Mouse (Mus musculus) liver, embryonic 14.5 days (tissue): ENCODE data around the gene Pld3.

ENCODE experiments used
- CTCF ChIP-seq: IDR thresholded peaks from 2 replicates; pipeline ENCODE4 v1.5.1; 2016; ENCODE audit warnings: antibody characterized with exemption, low read depth, control low read depth
- EP300 ChIP-seq: IDR thresholded peaks from 2 replicates; pipeline ENCODE4 v1.6.1; 2016; ENCODE audit warnings: antibody characterized with exemption, low read depth

- no peak for TF ChIP-seq CTCF
- no peak for TF ChIP-seq EP300
Measured at GRCm38 (mm10) chr7:27560978-27561377, 8.0 kb upstream of the Pld3 start.
